Mouse (Mus musculus) intestine, embryonic 14.5 days (tissue): ENCODE measurements around the gene AL607142.1. TPM values are rescaled to one million over a fixed set of nuclear protein-coding genes. Genes with fewer than 3 reads are reported as not detected.

Experiments used
- ATAC-seq: fragments of 200-750 bp; cut with Nextera tagmentation; replicated peaks from 2 replicates; pipeline ENCODE4 v1.8.0; 2017; ENCODE audit warnings: low read depth, moderate number of reproducible peaks, moderate TSS enrichment, moderate library complexity; ENCODE audit not compliant: low FRiP score, low TSS enrichment
- DNase-seq: peaks from one replicate; pipeline ENCODE4 v3.0.0-alpha.2; 2018; ENCODE audit warnings: low spot score
- H3K27ac ChIP-seq: fragments of 300-500 bp; sonication (generic); 2 replicates; pipeline ENCODE4 v1.5.1; 2014; ENCODE audit warnings: low read depth, mild to moderate bottlenecking, control low read depth
- H3K27me3 ChIP-seq: fragments of 300-500 bp; sonication (generic); replicated peaks from 2 replicates; pipeline ENCODE4 v1.6.1; 2014; ENCODE audit warnings: low read length, control low read depth; ENCODE audit not compliant: control insufficient read depth, insufficient read depth
- H3K36me3 ChIP-seq: fragments of 300-500 bp; sonication (generic); 2 replicates; pipeline ENCODE4 v1.6.1; 2014; ENCODE audit warnings: low read length, control low read depth; ENCODE audit not compliant: control insufficient read depth, insufficient read depth
- H3K4me1 ChIP-seq: fragments of 300-500 bp; sonication (generic); replicated peaks from 2 replicates; pipeline ENCODE4 v1.6.1; 2014; ENCODE audit warnings: low read length, control low read depth, mixed read lengths; ENCODE audit not compliant: control insufficient read depth, insufficient read depth
- H3K4me2 ChIP-seq: fragments of 300-500 bp; sonication (generic); 2 replicates; pipeline ENCODE4 v1.6.1; 2014; ENCODE audit warnings: low read length
- H3K4me3 ChIP-seq: fragments of 300-500 bp; sonication (generic); 2 replicates; pipeline ENCODE4 v1.5.1; 2014; ENCODE audit warnings: low read depth, low read length, control low read depth, mixed read lengths
- H3K9ac ChIP-seq: fragments of 300-500 bp; sonication (generic); 2 replicates; pipeline ENCODE4 v1.6.1; 2014; ENCODE audit warnings: mild to moderate bottlenecking, low read length
- H3K9me3 ChIP-seq: fragments of 300-500 bp; sonication (generic); 2 replicates; pipeline ENCODE4 v1.6.1; 2016; ENCODE audit warnings: low read length, control low read depth; ENCODE audit not compliant: control insufficient read depth
- WGBS: fragments of 180-500 bp; shearing (Covaris S2); extraction: QIAGEN DNeasy Blood & Tissue Kit; methylation state at CpG from one replicate; pipeline ENCODE4 v1.1.7; 2014; 5-methylcytosine and 5-hydroxymethylcytosine counted together
- polyA plus RNA-seq: library from polyadenylated mRNA; unstranded; fragments of >200 nt; fragmentation: Nextera tagmentation; extraction: Ambion mirVana; gene quantifications from 2 replicates; pipeline ENCODE4 v1.2.1, GENCODE M21; 2014

Gene AL607142.1
- polyA plus RNA-seq, result not detected in 2 replicates

- Histone ChIP-seq H3K4me3 (no peak within 1 kb of the TSS), H3K36me3 (no peaks in the 10 kb centered on the region), H3K9me3 (no peaks in the 10 kb centered on the region), H3K4me2 (no peak within 1 kb of the TSS), H3K9ac (no peak within 1 kb of the TSS), H3K27ac (no peak within 1 kb of the TSS), H3K27me3 (no peaks in the 10 kb centered on the region), H3K4me1 (no peaks in the 10 kb centered on the region)
- WGBS, result 89% methylated on average over 10 of the region's 10 CpGs
- DNase-seq (no peak), ATAC-seq (no peak)
Observed at GRCm38 (mm10) chr4:120064696-120065095, at the start of gene AL607142.1. Gene AL607142.1 (plus strand): TSS chr4:120064996.

- Histone ChIP-seq H3K9me3 (no peaks in the 10 kb centered on the region), H3K4me1 (no peaks in the 10 kb centered on the region), H3K36me3 (no peaks in the 10 kb centered on the region), H3K27ac (no peak overlapping the region), H3K27me3 (no peaks in the 10 kb centered on the region), H3K4me2 (no peak overlapping the region), H3K9ac (no peak overlapping the region), H3K4me3 (no peak overlapping the region)
- no peak for ATAC-seq
- DNase-seq, result no peak
- 96% methylated on average over 5 of the region's 5 CpGs for WGBS
Observed at GRCm38 (mm10) chr4:120018426-120018825, 46.4 kb upstream of the AL607142.1 start.

GRCm38 (mm10) chr4:120022392-120022791, 42.4 kb upstream of the AL607142.1 start:
- Histone ChIP-seq H3K9ac (no peak overlapping the region), H3K4me3 (no peak overlapping the region), H3K9me3 (no peaks in the 10 kb centered on the region), H3K4me1 (peaks cover 2% of the 10 kb centered on the region; the same call in 1 of the 2 replicates), H3K4me2 (no peak overlapping the region), H3K27me3 (no peaks in the 10 kb centered on the region), H3K27ac (no peak overlapping the region), H3K36me3 (no peaks in the 10 kb centered on the region)
- DNase-seq (no peak), ATAC-seq (no peak)
- WGBS, result 55% methylated on average over 3 of the region's 3 CpGs

GRCm38 (mm10) chr4:120023221-120023840, 41.5 kb upstream of the AL607142.1 start:
- Histone ChIP-seq H3K4me1 (peaks cover 6% of the 10 kb centered on the region; the same call in 1 of the 2 replicates), H3K9ac (no peak overlapping the region), H3K4me3 (no peak overlapping the region), H3K27me3 (no peaks in the 10 kb centered on the region), H3K9me3 (no peaks in the 10 kb centered on the region), H3K36me3 (no peaks in the 10 kb centered on the region), H3K4me2 (no peak overlapping the region), H3K27ac (no peak overlapping the region)
- DNase-seq (no peak), ATAC-seq (no peak)
- 92% methylated on average over 4 of the region's 4 CpGs for WGBS

- no peaks in the 10 kb centered on the region for H3K36me3 ChIP-seq
- DNase-seq (no peak), ATAC-seq (0 out of 2 replicates have a peak, but pooled peaks have one; percentile 40)
- WGBS, result 24% methylated on average over 10 of the region's 10 CpGs
- no peak overlapping the region for H3K4me2 ChIP-seq
- no peak overlapping the region for H3K4me3 ChIP-seq
- H3K27ac ChIP-seq, result no peak overlapping the region
- peaks cover 6% of the 10 kb centered on the region; the same call in 1 of the 2 replicates for H3K4me1 ChIP-seq
- H3K9ac ChIP-seq, result no peak overlapping the region
- H3K9me3 ChIP-seq, result no peaks in the 10 kb centered on the region
- no peaks in the 10 kb centered on the region for H3K27me3 ChIP-seq
Observed at GRCm38 (mm10) chr4:120024071-120024470, 40.7 kb upstream of the AL607142.1 start.

GRCm38 (mm10) chr4:120027671-120028070, 37.1 kb upstream of the AL607142.1 start:
- Histone ChIP-seq H3K36me3 (no peaks in the 10 kb centered on the region), H3K9me3 (no peaks in the 10 kb centered on the region), H3K27me3 (peaks cover 20% of the 10 kb centered on the region), H3K4me1 (peaks cover 6% of the 10 kb centered on the region; the same call in 1 of the 2 replicates), H3K27ac (no peak overlapping the region), H3K4me2 (no peak overlapping the region), H3K4me3 (no peak overlapping the region), H3K9ac (no peak overlapping the region)
- ATAC-seq (no peak), DNase-seq (no peak)
- 78% methylated on average over 1 of the region's 1 CpGs for WGBS

- no peak for ATAC-seq
Observed at GRCm38 (mm10) chr4:120029937-120030336, 34.9 kb upstream of the AL607142.1 start.

GRCm38 (mm10) chr4:120032320-120032983, 32.3 kb upstream of the AL607142.1 start:
- 0 out of 2 replicates have a peak, but pooled peaks cover 3% of the 10 kb centered on the region for H3K4me1 ChIP-seq
- peak overlapping the region; percentile 97 for H3K4me2 ChIP-seq
- H3K9ac ChIP-seq, result peak overlapping the region; percentile 39; the same call in 1 of the 2 replicates
- ATAC-seq (peak; percentile 85), DNase-seq (peak; percentile 71)
- no peaks in the 10 kb centered on the region for H3K9me3 ChIP-seq
- H3K4me3 ChIP-seq, result peak overlapping the region; percentile 51
- under 1% methylated on average over 57 of the region's 70 CpGs for WGBS
- H3K27ac ChIP-seq, result no peak overlapping the region; the same call in 1 of the 2 replicates
- no peaks in the 10 kb centered on the region for H3K36me3 ChIP-seq
- H3K27me3 ChIP-seq, result peaks cover 48% of the 10 kb centered on the region

More at GRCm38 (mm10) chr4:120029937-120030336, 34.9 kb upstream of the AL607142.1 start:
- H3K4me2 ChIP-seq, result no peak overlapping the region
- no peak overlapping the region for H3K27ac ChIP-seq
- H3K4me1 ChIP-seq, result 0 out of 2 replicates have a peak, but pooled peaks cover 6% of the 10 kb centered on the region
- no peaks in the 10 kb centered on the region for H3K9me3 ChIP-seq
- H3K27me3 ChIP-seq, result peaks cover 40% of the 10 kb centered on the region
- 81% methylated on average over 1 of the region's 1 CpGs for WGBS
- DNase-seq, result no peak
- no peak overlapping the region for H3K9ac ChIP-seq
- no peak overlapping the region for H3K4me3 ChIP-seq
- no peaks in the 10 kb centered on the region for H3K36me3 ChIP-seq
